Mouse (Mus musculus): Measurements from ENCODE around the gene Wfs1.

DNA sequence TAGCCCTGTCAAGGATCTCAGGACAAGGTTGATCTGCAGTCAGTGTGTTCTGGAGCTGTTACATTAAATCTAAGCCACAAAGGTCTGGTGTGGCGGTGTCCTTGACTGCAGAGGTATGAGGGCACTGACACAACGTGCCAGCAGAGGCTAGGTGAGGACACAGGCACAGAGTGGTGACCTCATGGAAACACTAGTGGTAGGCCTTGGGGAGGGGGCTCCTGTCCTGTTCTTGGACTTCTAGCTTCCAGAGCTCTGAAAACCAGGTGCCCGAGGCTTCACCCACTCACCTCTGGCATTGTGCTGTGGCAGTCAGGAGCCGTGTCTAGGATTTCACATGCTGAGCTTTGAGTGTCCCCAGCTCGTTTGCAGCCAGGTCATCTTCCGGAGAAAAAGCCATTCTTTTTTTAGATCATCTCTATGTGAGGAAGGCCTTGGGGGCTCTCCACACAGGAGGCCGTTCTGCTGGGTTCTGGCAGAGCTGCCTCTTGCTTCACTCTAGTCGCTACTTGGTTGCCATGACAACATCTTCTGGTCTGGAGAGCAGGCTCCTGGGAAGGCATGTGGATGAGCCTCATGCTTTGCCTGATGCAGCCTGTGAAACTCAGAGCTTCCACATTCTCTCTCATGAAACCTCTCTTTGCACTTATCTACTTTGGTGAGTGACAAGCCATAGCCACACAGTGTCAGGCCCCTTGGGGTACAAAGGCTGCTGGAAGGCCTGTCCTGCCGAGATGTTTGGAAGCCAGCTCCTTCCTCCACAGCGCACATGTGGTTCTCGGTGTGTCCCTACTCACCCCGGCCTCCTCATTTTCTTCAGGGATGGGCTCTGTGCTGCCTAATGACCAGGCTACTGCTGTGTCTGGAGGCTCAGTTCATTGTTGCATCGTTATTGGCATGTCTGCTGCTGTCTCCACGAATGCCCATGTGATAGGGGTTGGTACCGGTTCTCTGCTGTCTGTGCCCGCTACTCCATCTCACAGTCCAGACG is 53.2 kb downstream of the Wfs1 start:
- TF ChIP-seq POLR2A (IDR thresholded peaks at IDR 0.05; ENCODE audit: insufficient read length, low read depth): no peak
- TF ChIP-seq MYOD1 (IDR thresholded peaks at IDR 0.05; ENCODE audit: control insufficient read depth in 1 of 3, insufficient read length in 2 of 3, low read depth in 2 of 3): no peak
- TF ChIP-seq MYOG (IDR thresholded peaks at IDR 0.05; ENCODE audit: control insufficient read depth in 1 of 3, insufficient read depth in 1 of 3, insufficient read length in 2 of 3, low read depth in 2 of 3): no peak
- TF ChIP-seq CEBPB (IDR thresholded peaks at IDR 0.05; ENCODE audit: insufficient read depth, poor library complexity, severe bottlenecking): no peak
- no peak for TF ChIP-seq USF1 (IDR thresholded peaks at IDR 0.05; ENCODE audit: low read depth)
- no peak for TF ChIP-seq REST (IDR thresholded peaks at IDR 0.05; ENCODE audit: insufficient read depth, insufficient read length)
- no peak for TF ChIP-seq POLR2AphosphoS2 (IDR thresholded peaks at IDR 0.05; ENCODE audit: insufficient read length, low read depth)
- TF ChIP-seq E2F4 (IDR thresholded peaks at IDR 0.05; ENCODE audit: insufficient read depth): no peak
- no peak for TF ChIP-seq TCF12 (IDR thresholded peaks at IDR 0.05; ENCODE audit: insufficient read depth, poor library complexity, severe bottlenecking)
- no peak for TF ChIP-seq MAX (IDR thresholded peaks at IDR 0.05; ENCODE audit: low read depth)
- TF ChIP-seq SRF (IDR thresholded peaks at IDR 0.05; ENCODE audit: control insufficient read depth, insufficient read length, low read depth): no peak
- TF ChIP-seq TCF3 (IDR thresholded peaks at IDR 0.05; ENCODE audit: insufficient read length, low read depth): no peak

Data from myocyte (in vitro differentiated cells).